Mouse (Mus musculus): ENCODE results near the gene Cd248. TPM values are rescaled to one million over a fixed set of nuclear protein-coding genes. Genes with fewer than 3 reads are reported as not detected.

Gene Cd248
- polyA plus RNA-seq, 1 experiment, result 3.2 TPM

DNA sequence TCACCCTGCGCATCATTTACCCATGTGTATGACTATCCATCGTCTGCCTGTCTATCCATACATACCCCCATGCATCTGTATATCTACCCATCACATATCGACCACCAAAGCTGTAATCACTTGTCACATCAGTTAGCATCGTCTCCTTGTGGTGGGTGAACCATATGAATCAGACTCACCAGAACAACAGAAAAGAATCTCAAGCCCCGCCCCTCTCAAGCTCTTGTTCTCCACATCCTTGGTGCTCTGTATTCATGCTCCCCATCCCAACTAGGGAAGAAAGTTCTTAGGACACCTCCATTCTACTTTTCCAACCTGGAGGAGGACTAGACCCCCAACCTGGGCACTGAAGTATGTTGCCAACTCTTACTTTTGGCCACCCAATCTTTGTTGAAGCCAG, 5.8 kb upstream of the Cd248 start:
- Histone ChIP-seq H3K27me3 (ENCODE audit: control insufficient read depth, insufficient read depth, insufficient read length) (no peaks in the 10 kb centered on the region), H3K4me3 (ENCODE audit: insufficient read depth, poor library complexity, severe bottlenecking) (no peak overlapping the region), H3ac (ENCODE audit: control insufficient read depth, insufficient read length, low read depth) (no peak overlapping the region), H3K36me3 (ENCODE audit: control insufficient read depth, insufficient read depth) (no peaks in the 10 kb centered on the region), H3K79me2 (ENCODE audit: control insufficient read depth, insufficient read depth) (no peaks in the 10 kb centered on the region), H3K79me3 (ENCODE audit: low read depth) (no peaks in the 10 kb centered on the region)
- TF ChIP-seq USF1 (IDR thresholded peaks at IDR 0.05; ENCODE audit: low read depth) (no peak), MAX (IDR thresholded peaks at IDR 0.05) (no peak), MYOD1 (IDR thresholded peaks at IDR 0.05; ENCODE audit: control insufficient read depth, insufficient read length, low read depth) (no peak), FOSL1 (IDR thresholded peaks at IDR 0.05; ENCODE audit: insufficient read depth, low read length, poor library complexity, severe bottlenecking) (no peak), CTCF (IDR thresholded peaks at IDR 0.05; ENCODE audit: control insufficient read depth, insufficient read depth, insufficient read length) (no peak), CEBPB (IDR thresholded peaks at IDR 0.05; ENCODE audit: low read depth) (no peak), MYOG (IDR thresholded peaks at IDR 0.05; ENCODE audit: control insufficient read depth, extremely low read depth, insufficient read length) (no peak)

DNA sequence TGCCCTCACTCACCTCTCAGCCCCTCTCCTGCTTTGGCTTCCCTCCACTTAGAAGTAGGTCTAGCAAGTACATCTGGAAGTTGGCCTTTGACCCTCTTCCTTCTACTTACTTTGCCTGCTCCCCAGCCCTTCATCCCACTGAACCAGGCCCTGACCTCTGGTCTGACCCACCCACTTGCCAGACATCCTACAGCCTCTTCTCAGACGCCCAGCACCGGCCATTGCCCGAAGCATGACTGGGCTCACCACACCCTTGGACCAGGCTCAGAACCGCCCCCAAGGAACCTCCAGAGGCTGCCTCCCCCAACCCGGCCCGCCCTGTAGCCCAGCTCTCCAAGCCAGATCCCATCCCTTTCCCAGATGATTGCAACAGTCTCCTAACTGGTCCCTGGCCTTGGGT, 5.4 kb upstream of the Cd248 start:
- H3K27me3 ChIP-seq (ENCODE audit: control insufficient read depth, insufficient read depth, insufficient read length), result no peaks in the 10 kb centered on the region
- H3K4me3 ChIP-seq (ENCODE audit: insufficient read depth, poor library complexity, severe bottlenecking), result no peak overlapping the region
- no peaks in the 10 kb centered on the region for H3K79me2 ChIP-seq (ENCODE audit: control insufficient read depth, insufficient read depth)
- H3K79me3 ChIP-seq (ENCODE audit: low read depth), result no peaks in the 10 kb centered on the region
- H3K36me3 ChIP-seq (ENCODE audit: control insufficient read depth, insufficient read depth), result no peaks in the 10 kb centered on the region
- TF ChIP-seq FOSL1 (IDR thresholded peaks at IDR 0.05; ENCODE audit: insufficient read depth, low read length, poor library complexity, severe bottlenecking) (no peak), MAX (IDR thresholded peaks at IDR 0.05) (no peak), USF1 (IDR thresholded peaks at IDR 0.05; ENCODE audit: low read depth) (no peak), MYOD1 (IDR thresholded peaks at IDR 0.05; ENCODE audit: control insufficient read depth, insufficient read length, low read depth) (no peak), CEBPB (IDR thresholded peaks at IDR 0.05; ENCODE audit: low read depth) (no peak), MYOG (IDR thresholded peaks at IDR 0.05; ENCODE audit: control insufficient read depth, extremely low read depth, insufficient read length) (no peak), CTCF (IDR thresholded peaks at IDR 0.05; ENCODE audit: control insufficient read depth, insufficient read depth, insufficient read length) (no peak)
- no peak overlapping the region for H3ac ChIP-seq (ENCODE audit: control insufficient read depth, insufficient read length, low read depth)

DNA sequence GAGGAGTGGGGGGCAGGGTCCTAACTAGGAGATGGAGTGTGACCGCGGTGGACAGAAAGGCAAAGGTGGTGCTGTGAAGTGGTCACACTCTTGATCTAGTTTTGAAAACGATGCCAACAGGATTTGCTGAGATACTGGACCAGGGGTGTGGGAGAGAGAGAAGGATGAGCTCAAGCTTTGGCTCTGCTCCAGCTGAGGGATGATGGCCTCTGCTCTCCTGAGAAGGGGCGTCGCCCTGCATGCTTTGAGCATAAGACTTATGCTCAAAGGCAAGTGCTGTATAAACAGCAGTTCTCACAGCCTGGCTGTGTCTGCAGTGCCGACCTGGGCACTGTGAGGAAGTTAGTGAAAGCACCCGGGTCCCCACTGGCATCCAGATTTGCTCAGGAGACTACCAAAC, 2.8 kb upstream of the Cd248 start:
- TF ChIP-seq CEBPB (IDR thresholded peaks at IDR 0.05; ENCODE audit: low read depth), result no peak
- no peak for TF ChIP-seq MYOG (IDR thresholded peaks at IDR 0.05; ENCODE audit: control insufficient read depth, extremely low read depth, insufficient read length)
- no peak for TF ChIP-seq MYOD1 (IDR thresholded peaks at IDR 0.05; ENCODE audit: control insufficient read depth, insufficient read length, low read depth)
- TF ChIP-seq CTCF (IDR thresholded peaks at IDR 0.05; ENCODE audit: control insufficient read depth, insufficient read depth, insufficient read length), result no peak
- TF ChIP-seq FOSL1 (IDR thresholded peaks at IDR 0.05; ENCODE audit: insufficient read depth, low read length, poor library complexity, severe bottlenecking), result no peak
- no peak for TF ChIP-seq MAX (IDR thresholded peaks at IDR 0.05)
- no peak for TF ChIP-seq USF1 (IDR thresholded peaks at IDR 0.05; ENCODE audit: low read depth)
- Histone ChIP-seq H3K79me2 (ENCODE audit: control insufficient read depth, insufficient read depth) (no peaks in the 10 kb centered on the region), H3K27me3 (ENCODE audit: control insufficient read depth, insufficient read depth, insufficient read length) (no peaks in the 10 kb centered on the region)

DNA sequence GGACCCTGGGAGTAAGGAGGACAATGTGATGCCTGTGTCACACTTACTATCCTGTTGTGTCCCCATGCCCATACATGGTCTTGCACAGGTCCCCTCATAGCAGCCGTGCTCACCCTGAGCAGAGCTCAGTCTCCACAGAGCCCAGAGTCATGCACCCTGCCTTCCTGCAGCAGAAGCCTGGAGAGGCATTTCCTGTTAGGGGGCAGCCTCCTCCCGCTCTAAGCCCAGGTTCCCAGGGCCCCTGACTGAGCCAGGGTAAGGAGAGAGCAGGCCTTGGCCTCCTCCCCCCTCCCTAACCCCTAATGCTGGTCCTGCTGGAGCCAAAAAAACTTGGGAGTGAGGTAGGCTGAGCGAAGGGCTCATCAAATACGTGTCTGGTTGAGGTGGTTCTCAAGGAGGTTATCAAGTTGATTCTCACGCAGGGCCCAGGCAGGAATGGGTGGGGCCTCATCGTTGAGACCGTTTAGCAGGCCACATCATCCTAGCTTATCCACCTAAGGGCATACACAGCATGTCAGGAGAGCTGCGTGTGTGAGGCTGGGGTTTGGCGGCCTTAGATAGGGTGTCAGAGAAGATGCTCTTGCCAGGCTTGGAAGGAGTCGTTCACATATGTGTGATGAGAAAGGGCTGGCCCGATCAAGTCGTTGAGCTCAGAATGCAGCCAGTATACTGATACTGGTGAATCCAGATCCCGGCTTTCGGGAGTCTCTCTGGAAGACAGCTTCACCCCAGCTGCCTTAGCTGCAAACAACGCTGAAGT, 658 bp upstream of the Cd248 start:
- H3ac ChIP-seq (ENCODE audit: control insufficient read depth, insufficient read length, low read depth), result no peak overlapping the region
- H3K4me3 ChIP-seq (ENCODE audit: insufficient read depth, poor library complexity, severe bottlenecking), result no peak overlapping the region
- no peaks in the 10 kb centered on the region for H3K79me2 ChIP-seq (ENCODE audit: control insufficient read depth, insufficient read depth)
- TF ChIP-seq USF1 (IDR thresholded peaks at IDR 0.05; ENCODE audit: low read depth), result no peak
- TF ChIP-seq CTCF (IDR thresholded peaks at IDR 0.05; ENCODE audit: control insufficient read depth, insufficient read depth, insufficient read length), result no peak
- TF ChIP-seq CEBPB (IDR thresholded peaks at IDR 0.05; ENCODE audit: low read depth), result no peak
- no peak for TF ChIP-seq FOSL1 (IDR thresholded peaks at IDR 0.05; ENCODE audit: insufficient read depth, low read length, poor library complexity, severe bottlenecking)
- TF ChIP-seq MYOD1 (IDR thresholded peaks at IDR 0.05; ENCODE audit: control insufficient read depth, insufficient read length, low read depth), result no peak
- no peak for TF ChIP-seq MAX (IDR thresholded peaks at IDR 0.05)
- TF ChIP-seq MYOG (IDR thresholded peaks at IDR 0.05; ENCODE audit: control insufficient read depth, extremely low read depth, insufficient read length), result no peak
- H3K36me3 ChIP-seq (ENCODE audit: control insufficient read depth, insufficient read depth), result no peaks in the 10 kb centered on the region
- no peaks in the 10 kb centered on the region for H3K27me3 ChIP-seq (ENCODE audit: control insufficient read depth, insufficient read depth, insufficient read length)
- H3K79me3 ChIP-seq (ENCODE audit: low read depth), result no peaks in the 10 kb centered on the region

More for the DNA sequence above, 2.8 kb upstream of the Cd248 start:
- Histone ChIP-seq H3ac (ENCODE audit: control insufficient read depth, insufficient read length, low read depth) (no peak overlapping the region), H3K36me3 (ENCODE audit: control insufficient read depth, insufficient read depth) (no peaks in the 10 kb centered on the region), H3K79me3 (ENCODE audit: low read depth) (no peaks in the 10 kb centered on the region), H3K4me3 (ENCODE audit: insufficient read depth, poor library complexity, severe bottlenecking) (no peak overlapping the region)

DNA sequence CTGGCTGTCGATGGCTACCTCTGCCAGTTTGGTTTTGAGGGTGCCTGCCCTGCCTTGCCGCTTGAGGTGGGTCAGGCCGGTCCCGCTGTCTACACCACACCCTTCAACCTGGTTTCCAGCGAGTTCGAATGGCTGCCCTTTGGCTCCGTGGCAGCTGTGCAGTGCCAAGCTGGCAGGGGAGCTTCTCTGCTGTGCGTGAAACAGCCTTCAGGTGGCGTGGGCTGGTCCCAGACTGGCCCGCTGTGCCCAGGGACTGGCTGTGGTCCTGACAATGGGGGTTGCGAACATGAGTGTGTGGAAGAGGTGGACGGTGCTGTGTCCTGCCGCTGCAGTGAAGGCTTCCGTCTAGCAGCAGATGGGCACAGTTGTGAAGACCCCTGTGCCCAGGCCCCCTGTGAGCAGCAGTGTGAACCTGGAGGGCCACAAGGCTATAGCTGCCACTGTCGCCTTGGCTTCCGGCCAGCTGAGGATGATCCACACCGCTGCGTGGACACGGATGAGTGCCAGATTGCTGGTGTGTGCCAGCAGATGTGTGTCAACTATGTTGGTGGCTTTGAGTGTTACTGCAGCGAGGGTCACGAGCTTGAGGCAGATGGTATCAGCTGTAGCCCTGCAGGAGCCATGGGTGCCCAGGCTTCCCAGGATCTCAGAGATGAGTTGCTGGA, 824 bp downstream of the Cd248 start:
- no peaks in the 10 kb centered on the region for H3K79me2 ChIP-seq (ENCODE audit: control insufficient read depth, insufficient read depth)
- TF ChIP-seq FOSL1 (IDR thresholded peaks at IDR 0.05; ENCODE audit: insufficient read depth, low read length, poor library complexity, severe bottlenecking), result no peak
- TF ChIP-seq USF1 (IDR thresholded peaks at IDR 0.05; ENCODE audit: low read depth), result no peak
- no peak for TF ChIP-seq MYOD1 (IDR thresholded peaks at IDR 0.05; ENCODE audit: control insufficient read depth, insufficient read length, low read depth)
- TF ChIP-seq CEBPB (IDR thresholded peaks at IDR 0.05; ENCODE audit: low read depth), result no peak
- TF ChIP-seq MYOG (IDR thresholded peaks at IDR 0.05; ENCODE audit: control insufficient read depth, extremely low read depth, insufficient read length), result no peak
- TF ChIP-seq MAX (IDR thresholded peaks at IDR 0.05), result no peak
- no peak for TF ChIP-seq CTCF (IDR thresholded peaks at IDR 0.05; ENCODE audit: control insufficient read depth, insufficient read depth, insufficient read length)
- no peak overlapping the region for H3K4me3 ChIP-seq (ENCODE audit: insufficient read depth, poor library complexity, severe bottlenecking)
- no peaks in the 10 kb centered on the region for H3K27me3 ChIP-seq (ENCODE audit: control insufficient read depth, insufficient read depth, insufficient read length)
- no peaks in the 10 kb centered on the region for H3K36me3 ChIP-seq (ENCODE audit: control insufficient read depth, insufficient read depth)
- H3K79me3 ChIP-seq (ENCODE audit: low read depth), result no peaks in the 10 kb centered on the region
- H3ac ChIP-seq (ENCODE audit: control insufficient read depth, insufficient read length, low read depth), result no peak overlapping the region

Data from C2C12 (cell line).